Mouse (Mus musculus): ENCODE data around the gene Ciao1.
A peak's percentile ranks its signal among the peaks of the same experiment; 100 is the strongest.
"Not testable (repeated sequence)": the region's sequence is repeated elsewhere in the genome, so short reads cannot be mapped to it uniquely, and the experiment has no call there.

Gene Ciao1

GRCm38 (mm10) chr2:127247592-127248333 lies at the start of gene Ciao1, which contains the start of gene Tmem127:
Gene Ciao1, minus strand, starts transcription at chr2:127247816.
Gene Tmem127, plus strand, starts transcription at chr2:127247908.
- peak; percentile 97 for DNase-seq

- no peak for DNase-seq
Measured at GRCm38 (mm10) chr2:127297001-127297805, 49.6 kb upstream of the Ciao1 start.

- no peak for DNase-seq
Measured at GRCm38 (mm10) chr2:127292250-127292649, 44.6 kb upstream of the Ciao1 start.

GRCm38 (mm10) chr2:127278162-127278561 lies 30.5 kb upstream of the Ciao1 start:
- no peak for DNase-seq

- DNase-seq: no peak
Measured at GRCm38 (mm10) chr2:127275551-127276320, 28.1 kb upstream of the Ciao1 start.

GRCm38 (mm10) chr2:127274590-127274989 lies 27.0 kb upstream of the Ciao1 start:
- no peak for DNase-seq

- DNase-seq: no peak
Measured at GRCm38 (mm10) chr2:127272806-127273205, 25.2 kb upstream of the Ciao1 start.

- DNase-seq: not testable (repeated sequence)
Measured at GRCm38 (mm10) chr2:127272049-127272448, 24.4 kb upstream of the Ciao1 start.

- DNase-seq: no peak
Measured at GRCm38 (mm10) chr2:127271042-127271515, 23.5 kb upstream of the Ciao1 start.

GRCm38 (mm10) chr2:127270300-127271041 lies 22.9 kb upstream of the Ciao1 start:
- DNase-seq: peak; percentile 89

- peak; percentile 96 for DNase-seq
Measured at GRCm38 (mm10) chr2:127269491-127270299, 22.1 kb upstream of the Ciao1 start, which contains the start of gene Stard7. Gene Stard7, plus strand, starts transcription at chr2:127270218.

- DNase-seq: no peak
Measured at GRCm38 (mm10) chr2:127267854-127268253, 20.2 kb upstream of the Ciao1 start.

GRCm38 (mm10) chr2:127262480-127262879 lies 14.9 kb upstream of the Ciao1 start:
- no peak for DNase-seq

GRCm38 (mm10) chr2:127259340-127259739 lies 11.7 kb upstream of the Ciao1 start:
- no peak for DNase-seq

- no peak for DNase-seq
Measured at GRCm38 (mm10) chr2:127255294-127255693, 7.7 kb upstream of the Ciao1 start.

GRCm38 (mm10) chr2:127254604-127255134 lies 7.1 kb upstream of the Ciao1 start:
- DNase-seq: no peak

- DNase-seq: no peak
Measured at GRCm38 (mm10) chr2:127252787-127253186, 5.2 kb upstream of the Ciao1 start.

- peak; percentile 26 for DNase-seq
Measured at GRCm38 (mm10) chr2:127251880-127252527, 4.4 kb upstream of the Ciao1 start.

- no peak for DNase-seq
Measured at GRCm38 (mm10) chr2:127251457-127251856, 3.8 kb upstream of the Ciao1 start.

GRCm38 (mm10) chr2:127250291-127251008 lies 2.8 kb upstream of the Ciao1 start:
- no peak for DNase-seq

Data from kidney, adult 18-20 months (tissue).